Mouse (Mus musculus) neural tube, embryonic 15.5 days (tissue): Measurements from ENCODE around the gene Gpbp1. TPM values are rescaled to one million over a fixed set of nuclear protein-coding genes. Genes with fewer than 3 reads are reported as not detected.

Experiments used
- ATAC-seq: fragments of 200-750 bp; cut with Nextera tagmentation; 2 replicates; pipeline ENCODE4 v1.8.0; 2017; ENCODE audit warnings: mild to moderate bottlenecking, moderate TSS enrichment, moderate library complexity; ENCODE audit not compliant: low FRiP score
- H3K27ac ChIP-seq: fragments of 300-500 bp; sonication (generic); replicated peaks from 2 replicates; pipeline ENCODE4 v1.5.1; 2015; ENCODE audit warnings: mild to moderate bottlenecking, inconsistent platforms
- H3K27me3 ChIP-seq: fragments of 300-500 bp; sonication (generic); replicated peaks from 2 replicates; pipeline ENCODE4 v1.6.1; 2015; ENCODE audit warnings: inconsistent platforms
- H3K36me3 ChIP-seq: fragments of 300-500 bp; sonication (generic); 2 replicates; pipeline ENCODE4 v1.6.1; 2015; ENCODE audit warnings: inconsistent platforms
- H3K4me1 ChIP-seq: fragments of 300-500 bp; sonication (generic); 2 replicates; pipeline ENCODE4 v1.6.1; 2015; ENCODE audit warnings: inconsistent platforms
- H3K4me2 ChIP-seq: fragments of 300-500 bp; sonication (generic); 2 replicates; pipeline ENCODE4 v1.6.1; 2015; ENCODE audit warnings: inconsistent platforms, mild to moderate bottlenecking, moderate library complexity
- H3K4me3 ChIP-seq: fragments of 300-500 bp; sonication (generic); replicated peaks from 2 replicates; pipeline ENCODE4 v1.5.1; 2015; ENCODE audit warnings: mild to moderate bottlenecking, inconsistent platforms
- H3K9ac ChIP-seq: fragments of 300-500 bp; sonication (generic); replicated peaks from 2 replicates; pipeline ENCODE4 v1.6.1; 2015; ENCODE audit warnings: mild to moderate bottlenecking, inconsistent platforms
- H3K9me3 ChIP-seq: fragments of 300-500 bp; sonication (generic); replicated peaks from 2 replicates; pipeline ENCODE4 v1.6.1; 2016; ENCODE audit warnings: inconsistent platforms
- WGBS: fragments of 180-500 bp; shearing (Covaris S2); methylation state at CpG from one replicate; pipeline ENCODE4 v1.1.7; 2015; ENCODE audit warnings: mixed read lengths; 5-methylcytosine and 5-hydroxymethylcytosine counted together
- polyA plus RNA-seq: library from polyadenylated mRNA; unstranded; fragments of >200 nt; fragmentation: Nextera tagmentation; extraction: Ambion mirVana; gene quantifications from 2 replicates; pipeline ENCODE4 v1.2.1, GENCODE M21; 2015

Gpbp1 gene
- 80.8 and 84.0 TPM in 2 replicates for polyA plus RNA-seq

DNA sequence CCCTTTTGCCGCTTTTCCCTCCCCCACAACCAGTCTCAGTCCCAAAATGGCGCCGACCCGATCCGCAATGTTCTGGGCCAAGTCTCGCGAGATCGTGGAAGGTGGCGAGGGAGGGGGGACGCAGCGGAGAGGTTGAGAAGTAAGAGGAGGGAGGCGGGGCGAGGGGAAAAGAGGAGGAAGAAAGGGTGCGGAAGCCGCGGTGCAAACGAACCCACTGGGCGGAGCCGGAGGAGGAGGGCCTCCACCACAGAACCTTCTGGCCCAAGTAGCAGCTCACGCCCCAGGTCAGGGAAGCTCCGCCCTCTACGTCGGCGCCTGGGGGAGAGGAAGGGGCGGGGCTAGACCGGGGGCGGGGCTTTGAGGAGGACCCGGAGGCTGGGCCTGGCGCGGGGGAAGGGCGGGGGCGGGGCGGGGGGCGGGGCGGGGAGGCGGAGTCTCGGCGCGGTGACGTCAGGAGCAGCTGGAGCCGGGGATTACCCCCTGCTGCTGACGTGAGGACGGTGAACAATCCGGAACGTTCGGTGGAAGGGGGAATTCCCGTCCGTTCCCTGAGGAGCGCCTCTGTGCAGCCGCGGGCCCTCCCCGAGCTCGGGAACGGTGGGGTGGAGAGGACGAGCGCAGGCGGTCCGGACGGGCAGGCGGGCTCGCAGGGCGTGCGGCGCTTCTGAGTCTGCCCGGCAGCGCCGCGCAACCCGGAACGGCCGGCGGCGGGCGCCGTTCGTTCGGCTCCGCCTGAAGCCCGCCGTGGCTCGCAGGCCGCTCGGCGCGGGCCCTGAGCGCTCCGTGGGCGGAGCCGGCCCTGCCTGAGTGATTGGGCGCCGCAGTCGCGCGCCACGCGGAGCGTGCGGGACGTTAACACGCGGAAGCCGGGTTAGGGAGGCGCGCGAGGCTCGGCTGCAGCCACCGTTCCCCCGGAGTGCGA, at the start of gene Gpbp1:
Gpbp1 (minus strand) TSS at position 310 of the 922 bp plus-strand sequence.
- Histone ChIP-seq H3K4me3 (peak within 1 kb of the TSS; percentile 85), H3K27me3 (peaks cover 19% of the 10 kb centered on the region), H3K9ac (peak within 1 kb of the TSS; percentile 74), H3K9me3 (no peaks in the 10 kb centered on the region), H3K27ac (peak within 1 kb of the TSS; percentile 99), H3K36me3 (no peaks in the 10 kb centered on the region), H3K4me1 (peaks cover 31% of the 10 kb centered on the region), H3K4me2 (peak within 1 kb of the TSS; percentile 86)
- under 1% methylated on average over 97 of the region's 109 CpGs for WGBS
- ATAC-seq: peak; percentile 97

GRCm38 (mm10) chr13:111537718-111538117, 47.8 kb upstream of the Gpbp1 start:
- no peaks in the 10 kb centered on the region for H3K4me1 ChIP-seq
- H3K9me3 ChIP-seq: no peaks in the 10 kb centered on the region
- H3K27me3 ChIP-seq: no peaks in the 10 kb centered on the region
- no peak overlapping the region for H3K9ac ChIP-seq
- ATAC-seq: no peak
- 78% methylated on average over 9 of the region's 9 CpGs for WGBS
- no peak overlapping the region for H3K4me3 ChIP-seq
- no peaks in the 10 kb centered on the region for H3K36me3 ChIP-seq
- no peak overlapping the region for H3K4me2 ChIP-seq
- H3K27ac ChIP-seq: no peak overlapping the region

GRCm38 (mm10) chr13:111536207-111536887, 46.4 kb upstream of the Gpbp1 start:
- no peaks in the 10 kb centered on the region for H3K36me3 ChIP-seq
- no peaks in the 10 kb centered on the region for H3K27me3 ChIP-seq
- 89% methylated on average over 6 of the region's 6 CpGs for WGBS
- no peak overlapping the region for H3K9ac ChIP-seq
- no peaks in the 10 kb centered on the region for H3K9me3 ChIP-seq
- no peak overlapping the region for H3K4me2 ChIP-seq
- no peaks in the 10 kb centered on the region for H3K4me1 ChIP-seq
- H3K27ac ChIP-seq: no peak overlapping the region
- H3K4me3 ChIP-seq: no peak overlapping the region
- no peak for ATAC-seq

DNA sequence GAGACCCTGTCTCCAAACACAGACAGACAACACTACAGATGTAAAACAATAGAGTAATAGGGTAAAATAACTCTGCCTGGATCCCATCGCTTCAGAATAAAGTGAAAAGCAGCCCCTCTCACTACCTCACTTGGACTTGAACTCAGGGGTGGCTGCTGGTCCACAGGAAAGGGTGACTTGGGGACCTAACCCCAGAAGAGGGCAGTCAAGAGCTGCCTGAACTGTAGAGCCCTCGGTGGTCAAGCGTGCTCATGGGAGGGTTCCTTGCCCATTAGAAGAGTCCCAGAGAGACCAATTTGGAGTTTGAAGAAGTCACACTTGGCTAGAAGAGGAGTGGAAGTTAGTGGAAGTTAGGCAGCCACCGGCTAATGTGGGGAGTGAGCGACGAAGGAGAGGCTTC, 44.2 kb upstream of the Gpbp1 start:
- no peak for ATAC-seq

GRCm38 (mm10) chr13:111532178-111532948, 42.5 kb upstream of the Gpbp1 start:
- ATAC-seq: no peak
- Histone ChIP-seq H3K36me3 (no peaks in the 10 kb centered on the region), H3K4me3 (no peak overlapping the region), H3K27me3 (no peaks in the 10 kb centered on the region), H3K9ac (no peak overlapping the region), H3K4me2 (no peak overlapping the region), H3K4me1 (no peaks in the 10 kb centered on the region), H3K9me3 (no peaks in the 10 kb centered on the region), H3K27ac (no peak overlapping the region)
- 93% methylated on average over 16 of the region's 16 CpGs for WGBS

More for the DNA sequence above, 44.2 kb upstream of the Gpbp1 start:
- Histone ChIP-seq H3K9me3 (no peaks in the 10 kb centered on the region), H3K27me3 (no peaks in the 10 kb centered on the region), H3K4me1 (no peaks in the 10 kb centered on the region), H3K36me3 (no peaks in the 10 kb centered on the region), H3K4me2 (no peak overlapping the region), H3K27ac (no peak overlapping the region), H3K9ac (no peak overlapping the region), H3K4me3 (no peak overlapping the region)
- WGBS: 71% methylated on average over 6 of the region's 6 CpGs

- no peaks in the 10 kb centered on the region for H3K27me3 ChIP-seq
- H3K4me2 ChIP-seq: no peak overlapping the region
- no peak overlapping the region for H3K27ac ChIP-seq
- no peaks in the 10 kb centered on the region for H3K36me3 ChIP-seq
- no peak overlapping the region for H3K4me3 ChIP-seq
- ATAC-seq: no peak
- H3K9ac ChIP-seq: no peak overlapping the region
- H3K4me1 ChIP-seq: no peaks in the 10 kb centered on the region
- no peaks in the 10 kb centered on the region for H3K9me3 ChIP-seq
- 87% methylated on average over 1 of the region's 1 CpGs for WGBS
These were observed 41.8 kb upstream of the Gpbp1 start for GRCm38 (mm10) chr13:111531701-111532100.

GRCm38 (mm10) chr13:111524277-111524676, 34.4 kb upstream of the Gpbp1 start:
- ATAC-seq: no peak
- no peak overlapping the region for H3K4me2 ChIP-seq
- 97% methylated on average over 2 of the region's 2 CpGs for WGBS

DNA sequence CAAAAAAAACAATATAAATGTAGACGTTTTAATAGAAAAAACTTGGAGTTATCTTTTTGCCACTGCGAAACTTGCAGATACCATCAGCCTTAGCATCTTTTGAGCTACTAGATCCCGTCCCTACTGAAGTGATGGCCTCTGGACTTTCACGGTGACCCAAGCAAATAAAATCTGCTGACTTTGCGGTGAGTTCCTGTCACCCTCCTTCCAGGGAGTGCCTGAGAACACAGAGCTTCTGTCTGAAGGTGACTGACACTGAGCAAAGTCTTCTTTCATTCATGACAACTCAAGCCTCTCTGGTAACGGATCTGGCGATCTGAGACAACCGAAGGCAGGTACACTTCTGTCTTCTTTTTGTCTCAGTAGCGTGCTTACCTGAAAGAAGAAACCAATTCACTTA, 32.4 kb upstream of the Gpbp1 start:
- no peaks in the 10 kb centered on the region for H3K27me3 ChIP-seq
- H3K4me1 ChIP-seq: no peaks in the 10 kb centered on the region
- no peak for ATAC-seq
- H3K9ac ChIP-seq: no peak overlapping the region
- no peak overlapping the region for H3K4me2 ChIP-seq
- 87% methylated on average over 9 of the region's 9 CpGs for WGBS
- no peaks in the 10 kb centered on the region for H3K36me3 ChIP-seq
- H3K9me3 ChIP-seq: no peaks in the 10 kb centered on the region
- H3K4me3 ChIP-seq: no peak overlapping the region
- no peak overlapping the region for H3K27ac ChIP-seq

More at GRCm38 (mm10) chr13:111524277-111524676, 34.4 kb upstream of the Gpbp1 start:
- Histone ChIP-seq H3K36me3 (no peaks in the 10 kb centered on the region), H3K27me3 (no peaks in the 10 kb centered on the region), H3K27ac (no peak overlapping the region), H3K9ac (no peak overlapping the region), H3K9me3 (no peaks in the 10 kb centered on the region), H3K4me3 (no peak overlapping the region), H3K4me1 (no peaks in the 10 kb centered on the region)

DNA sequence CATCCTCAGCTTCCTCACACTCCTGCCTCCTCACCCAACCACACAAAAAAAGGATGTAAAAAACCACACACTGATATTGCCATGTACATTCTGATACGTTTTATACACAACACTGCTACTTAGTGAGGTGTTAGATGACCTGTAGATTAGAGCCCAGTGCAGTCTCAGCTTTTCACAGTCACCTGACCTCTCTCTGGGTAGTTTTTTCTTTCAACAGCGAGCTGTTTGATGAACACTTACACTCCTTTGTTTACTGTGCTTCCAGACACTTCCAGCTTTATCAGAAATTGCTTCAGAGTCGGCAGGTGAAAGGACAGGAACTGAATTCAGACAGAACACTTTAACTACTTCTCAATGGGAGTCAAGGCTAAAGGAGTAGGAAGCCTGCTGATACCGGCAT, 30.5 kb upstream of the Gpbp1 start:
- Histone ChIP-seq H3K36me3 (no peaks in the 10 kb centered on the region), H3K4me1 (no peaks in the 10 kb centered on the region), H3K9ac (no peak overlapping the region), H3K4me2 (no peak overlapping the region), H3K27ac (no peak overlapping the region), H3K4me3 (no peak overlapping the region), H3K27me3 (no peaks in the 10 kb centered on the region), H3K9me3 (no peaks in the 10 kb centered on the region)
- WGBS: 79% methylated on average over 4 of the region's 4 CpGs
- no peak for ATAC-seq

GRCm38 (mm10) chr13:111518332-111518731, 28.4 kb upstream of the Gpbp1 start:
- no peak overlapping the region for H3K9ac ChIP-seq
- H3K4me2 ChIP-seq: no peak overlapping the region

GRCm38 (mm10) chr13:111516385-111517150, 26.7 kb upstream of the Gpbp1 start:
- H3K9ac ChIP-seq: no peak overlapping the region
- H3K9me3 ChIP-seq: no peaks in the 10 kb centered on the region
- no peaks in the 10 kb centered on the region for H3K4me1 ChIP-seq
- H3K4me3 ChIP-seq: no peak overlapping the region
- H3K27me3 ChIP-seq: no peaks in the 10 kb centered on the region
- no peak overlapping the region for H3K4me2 ChIP-seq
- no peaks in the 10 kb centered on the region for H3K36me3 ChIP-seq
- no peak for ATAC-seq
- H3K27ac ChIP-seq: no peak overlapping the region
- 92% methylated on average over 7 of the region's 7 CpGs for WGBS

More at GRCm38 (mm10) chr13:111518332-111518731, 28.4 kb upstream of the Gpbp1 start:
- Histone ChIP-seq H3K9me3 (no peaks in the 10 kb centered on the region), H3K27ac (no peak overlapping the region), H3K4me3 (no peak overlapping the region), H3K27me3 (no peaks in the 10 kb centered on the region), H3K36me3 (no peaks in the 10 kb centered on the region), H3K4me1 (no peaks in the 10 kb centered on the region)
- WGBS: 83% methylated on average over 5 of the region's 5 CpGs
- ATAC-seq: no peak
